Comparison of ENCODE assay signal across 9 mouse cellular contexts in genomic region chr5:105975275-105976011, GRCm38 (mm10).
DNase-seq lines count a peak whose midpoint lies in the region; ATAC-seq and TF ChIP-seq lines count a peak whose summit lies in the region.
"Had no signal": no experiment of that assay in that cellular context is flagged by ENCODE, and none has a peak within 500 bp of the region (broad histone marks: within the 10 kb centered on the region; RNA-seq: fewer than 3 reads in every experiment).

No protein-coding gene starts in this region.

- H3K9ac ChIP-seq in midbrain, embryonic 16.5 days (ENCODE audit: low read depth, low read length), result no peak overlapping the region

- no peaks in the 10 kb centered on the region for H3K9me3 ChIP-seq in midbrain, embryonic 16.5 days (replicated peaks; ENCODE audit: control insufficient read depth, low read length, poor library complexity, severe bottlenecking)

- H3K4me1 ChIP-seq in midbrain, embryonic 16.5 days (ENCODE audit: control insufficient read depth, insufficient read depth, low read length), result peaks cover 24% of the 10 kb centered on the region

- no peaks in the 10 kb centered on the region for H3K36me3 ChIP-seq in midbrain, embryonic 16.5 days (ENCODE audit: control insufficient read depth, insufficient read depth, low read length)

- no peak for DNase-seq in gastrocnemius, adult 2 months
- no peak for DNase-seq in gastrocnemius, postnatal 14 days
- peak; percentile 21 to 37 for DNase-seq in heart, postnatal 10 days
- peak; percentile 15 to 40 for DNase-seq in kidney, postnatal 4 days
- no peak for DNase-seq in gastrocnemius, postnatal 10 days
- DNase-seq in urinary bladder, postnatal 4 days (ENCODE audit: low spot score in 2 of 2), result no peak
- no peak for DNase-seq in urinary bladder, postnatal 14 days (ENCODE audit: low spot score)

- peak overlapping the region; percentile 57 for H3K4me3 ChIP-seq in gastrocnemius, adult 2 months
- peak overlapping the region; percentile 23 for H3K4me3 ChIP-seq in midbrain, embryonic 16.5 days (ENCODE audit: low read depth, low read length)
- H3K4me3 ChIP-seq: erythroblast, embryonic 14.5 days had no signal

- H3K4me2 ChIP-seq in midbrain, embryonic 16.5 days (ENCODE audit: low read length), result peak overlapping the region; percentile 57

- WGBS in midbrain, embryonic 16.5 days, result 13% methylated on average over 20 of the region's 21 CpGs

- no peak for TF ChIP-seq CTCF in gastrocnemius, adult 2 months (IDR thresholded peaks at IDR 0.05)

- peak; percentile 33; the same call in 1 of the 2 replicates for ATAC-seq in midbrain, embryonic 16.5 days

- H3K27ac ChIP-seq in gastrocnemius, adult 2 months, result peak overlapping the region; percentile 31
- peak overlapping the region; percentile 49 for H3K27ac ChIP-seq in midbrain, embryonic 16.5 days (ENCODE audit: low read length)

- intact Hi-C loops in gastrocnemius, adult 2 months (cut with DNase I), result no loop called here
- intact Hi-C loops in gastrocnemius, postnatal 14 days (cut with DNase I; ENCODE audit: low total_unique reads), result no loop called here
- intact Hi-C loops in heart, postnatal 10 days (cut with DNase I), result loop anchor here (5.0 kb wide), 1 partner anchor 43 kb away; no protein-coding TSS in a partner anchor

- H3K27me3 ChIP-seq in midbrain, embryonic 16.5 days (ENCODE audit: control insufficient read depth, insufficient read depth, low read depth, low read length), result no peaks in the 10 kb centered on the region

Comparison
In these comparisons a context has a peak if more than half of its experiments do, and no peak if none do; other contexts are left out.
1. DNase-seq: peak in heart, postnatal 10 days (2 of 2) and kidney, postnatal 4 days (2 of 2); none in gastrocnemius, adult 2 months (single experiment), gastrocnemius, postnatal 14 days (single experiment), gastrocnemius, postnatal 10 days (single experiment), urinary bladder, postnatal 4 days (0 of 2) and urinary bladder, postnatal 14 days (single experiment).